Mouse (Mus musculus) liver, adult 2 months (tissue): ENCODE results near the gene Rilpl1.

Source experiments
- CTCF ChIP-seq: fragments of 200-500 bp; IDR thresholded peaks from 2 replicates; pipeline ENCODE4 v1.5.1; 2011; ENCODE audit warnings: low read depth, low read length, control low read depth
- POLR2A ChIP-seq: fragments of 200-500 bp; IDR thresholded peaks from 2 replicates; pipeline ENCODE4 v1.6.1; 2011; ENCODE audit warnings: low read length, control low read depth; ENCODE audit not compliant: insufficient read depth; ENCODE audit errors: extremely low read depth

GRCm38 (mm10) chr5:124498221-124498876 lies 32.8 kb downstream of the Rilpl1 start:
- TF ChIP-seq CTCF, result no peak
- TF ChIP-seq POLR2A, result no peak
